Mouse (Mus musculus) liver, embryonic 14.5 days (tissue): ENCODE data around the gene Mtus2. TPM values are rescaled to one million over a fixed set of nuclear protein-coding genes. Genes with fewer than 3 reads are reported as not detected.
A peak's percentile ranks its signal among the peaks of the same experiment; 100 is the strongest.

Source experiments
- ATAC-seq: fragments of 200-750 bp; cut with Nextera tagmentation; 2 replicates; pipeline ENCODE4 v1.8.0; 2017; ENCODE audit warnings: moderate number of reproducible peaks, mild to moderate bottlenecking, moderate library complexity; ENCODE audit not compliant: insufficient read depth
- DNase-seq, 3 experiments: peaks; one replicate each; pipeline ENCODE4 v3.0.0-alpha.2; 2012 to 2013; ENCODE audit warnings: low read depth in 3 of 3, low spot score in 3 of 3
- H3K27ac ChIP-seq: fragments of 300-500 bp; sonication (generic); 2 replicates; pipeline ENCODE4 v1.5.1; 2014; ENCODE audit warnings: moderate library complexity, mild to moderate bottlenecking, control low read depth, inconsistent platforms
- H3K27me3 ChIP-seq: fragments of 300-500 bp; sonication (generic); 2 replicates; pipeline ENCODE4 v1.6.1; 2014; ENCODE audit warnings: mild to moderate bottlenecking, low read length, moderate library complexity; ENCODE audit not compliant: control insufficient read depth, insufficient read depth
- H3K36me3 ChIP-seq: fragments of 300-500 bp; sonication (generic); replicated peaks from 2 replicates; pipeline ENCODE4 v1.6.1; 2014; ENCODE audit warnings: low read depth; ENCODE audit not compliant: control insufficient read depth, insufficient read depth
- H3K4me1 ChIP-seq, 2 experiments: fragments of 200-500 bp in 1 of 2; fragments of 300-500 bp in 1 of 2; sonication (generic) in 1 of 2; replicated peaks; 2 replicates each; pipeline ENCODE4 v1.6.1; 2012 to 2014; ENCODE audit warnings: antibody characterized with exemption in 1 of 2, inconsistent platforms in 1 of 2, low read length in 1 of 2; ENCODE audit not compliant: control insufficient read depth in 2 of 2, insufficient read depth in 2 of 2
- H3K4me2 ChIP-seq: fragments of 300-500 bp; sonication (generic); 2 replicates; pipeline ENCODE4 v1.6.1; 2014; ENCODE audit warnings: low read depth, mild to moderate bottlenecking, control low read depth, moderate library complexity
- H3K4me3 ChIP-seq, 2 experiments: fragments of 200-500 bp in 1 of 2; fragments of 300-500 bp in 1 of 2; sonication (generic) in 1 of 2; 2 replicates each; pipeline ENCODE4 v1.5.1; 2012 to 2014; ENCODE audit warnings: low read depth in 2 of 2, low read length in 2 of 2, mild to moderate bottlenecking in 2 of 2, control low read depth in 1 of 2, inconsistent platforms in 1 of 2, moderate library complexity in 1 of 2; ENCODE audit not compliant: insufficient read depth in 1 of 2
- H3K9ac ChIP-seq: fragments of 300-500 bp; sonication (generic); replicated peaks from 2 replicates; pipeline ENCODE4 v1.6.1; 2014; ENCODE audit warnings: mild to moderate bottlenecking, control low read depth, moderate library complexity
- H3K9me3 ChIP-seq: fragments of 300-500 bp; sonication (generic); 2 replicates; pipeline ENCODE4 v1.6.1; 2016; ENCODE audit warnings: low read length, mixed read lengths; ENCODE audit not compliant: control insufficient read depth
- CTCF ChIP-seq: IDR thresholded peaks from 2 replicates; pipeline ENCODE4 v1.5.1; 2016; ENCODE audit warnings: antibody characterized with exemption, low read depth, control low read depth
- EP300 ChIP-seq: IDR thresholded peaks from 2 replicates; pipeline ENCODE4 v1.6.1; 2016; ENCODE audit warnings: antibody characterized with exemption, low read depth
- WGBS: fragments of 180-500 bp; shearing (Covaris S2); extraction: QIAGEN DNeasy Blood & Tissue Kit; methylation state at CpG from one replicate; pipeline ENCODE4 v1.1.7; 2014; ENCODE audit not compliant: insufficient replicate concordance; 5-methylcytosine and 5-hydroxymethylcytosine counted together
- polyA plus RNA-seq, 2 experiments: library from polyadenylated mRNA; depleted of rRNA in 1 of 2; stranded (reverse) in 1 of 2; unstranded in 1 of 2; fragments of >200 nt; fragmentation: Nextera tagmentation in 1 of 2; extraction: Ambion mirVana in 1 of 2; gene quantifications; 2 replicates each; pipeline versions ENCODE4 v1.2.1 to v1.2.3; 2012 to 2014

Gene Mtus2
- polyA plus RNA-seq, 2 experiments: 0.48 to 0.80 TPM

- no peaks in the 10 kb centered on the region for H3K36me3 ChIP-seq
- DNase-seq (peak in 1 of 3 experiments; percentile 13), ATAC-seq (no peak)
- H3K9me3 ChIP-seq: no peaks in the 10 kb centered on the region
- no peaks in the 10 kb centered on the region for H3K4me1 ChIP-seq
- TF ChIP-seq CTCF (peak; percentile 82), EP300 (no peak)
- no peak overlapping the region for H3K4me2 ChIP-seq
- H3K27me3 ChIP-seq: no peaks in the 10 kb centered on the region
- no peak overlapping the region for H3K27ac ChIP-seq
- H3K4me3 ChIP-seq: no peak overlapping the region
- WGBS: 7% methylated on average over 7 of the region's 7 CpGs
- no peak overlapping the region for H3K9ac ChIP-seq
Measured at GRCm38 (mm10) chr5:148241932-148242331, 284.8 kb downstream of the Mtus2 start.

- H3K27ac ChIP-seq: no peak overlapping the region
- H3K9me3 ChIP-seq: no peaks in the 10 kb centered on the region
- ATAC-seq (no peak), DNase-seq (no peak)
- TF ChIP-seq EP300 (no peak), CTCF (peak; percentile 43)
- H3K4me2 ChIP-seq: no peak overlapping the region
- H3K9ac ChIP-seq: no peak overlapping the region
- WGBS: 33% methylated on average over 1 of the region's 1 CpGs
- H3K36me3 ChIP-seq: no peaks in the 10 kb centered on the region
- no peak overlapping the region for H3K4me3 ChIP-seq
- H3K27me3 ChIP-seq: no peaks in the 10 kb centered on the region
- H3K4me1 ChIP-seq: no peaks in the 10 kb centered on the region
Measured at GRCm38 (mm10) chr5:148244471-148244870, 287.4 kb downstream of the Mtus2 start.

GRCm38 (mm10) chr5:148245386-148245785 is 288.3 kb downstream of the Mtus2 start:
- Histone ChIP-seq H3K36me3 (no peaks in the 10 kb centered on the region), H3K4me1 (no peaks in the 10 kb centered on the region), H3K9ac (no peak overlapping the region), H3K27ac (no peak overlapping the region), H3K9me3 (no peaks in the 10 kb centered on the region), H3K4me3 (no peak overlapping the region), H3K27me3 (no peaks in the 10 kb centered on the region), H3K4me2 (no peak overlapping the region)
- DNase-seq: no peak
- TF ChIP-seq EP300: no peak
- ATAC-seq: no peak
- WGBS: 57% methylated on average over 2 of the region's 2 CpGs

- 50% methylated on average over 2 of the region's 2 CpGs for WGBS
- Histone ChIP-seq H3K4me1 (no peaks in the 10 kb centered on the region), H3K36me3 (no peaks in the 10 kb centered on the region), H3K27ac (no peak overlapping the region), H3K4me2 (no peak overlapping the region), H3K9me3 (no peaks in the 10 kb centered on the region), H3K4me3 (no peak overlapping the region), H3K27me3 (no peaks in the 10 kb centered on the region), H3K9ac (no peak overlapping the region)
- ATAC-seq: no peak
- TF ChIP-seq CTCF (no peak), EP300 (no peak)
- no peak for DNase-seq
Measured at GRCm38 (mm10) chr5:148248236-148248635, 291.1 kb downstream of the Mtus2 start.

GRCm38 (mm10) chr5:148251847-148252246 is 294.7 kb downstream of the Mtus2 start:
- no peak for DNase-seq
- no peak for ATAC-seq
- Histone ChIP-seq H3K36me3 (no peaks in the 10 kb centered on the region), H3K4me1 (no peaks in the 10 kb centered on the region), H3K9me3 (no peaks in the 10 kb centered on the region), H3K4me2 (no peak overlapping the region), H3K4me3 (no peak overlapping the region), H3K9ac (no peak overlapping the region), H3K27ac (no peak overlapping the region), H3K27me3 (no peaks in the 10 kb centered on the region)
- TF ChIP-seq CTCF (no peak), EP300 (no peak)
